Mouse (Mus musculus) liver, embryonic 11.5 days (tissue): ENCODE results near the gene Ybx3. TPM values are rescaled to one million over a fixed set of nuclear protein-coding genes. Genes with fewer than 3 reads are reported as not detected.
A peak's percentile ranks its signal among the peaks of the same experiment; 100 is the strongest.

Experiments used
- ATAC-seq: fragments of 200-750 bp; cut with Nextera tagmentation; replicated peaks from 2 replicates; pipeline ENCODE4 v1.8.0; 2017; ENCODE audit warnings: moderate number of reproducible peaks, mild to moderate bottlenecking, moderate TSS enrichment, moderate library complexity; ENCODE audit not compliant: low FRiP score
- DNase-seq: peaks from one replicate; pipeline ENCODE4 v3.0.0-alpha.2; 2017; ENCODE audit warnings: low spot score
- H3K27ac ChIP-seq: fragments of 300-500 bp; sonication (generic); 2 replicates; pipeline ENCODE4 v1.5.1; 2014; ENCODE audit warnings: mild to moderate bottlenecking, low read depth, low read length, control low read depth
- H3K27me3 ChIP-seq: fragments of 300-500 bp; sonication (generic); replicated peaks from 2 replicates; pipeline ENCODE4 v1.6.1; 2014; ENCODE audit warnings: low read length, mixed read lengths; ENCODE audit not compliant: control insufficient read depth, insufficient read depth
- H3K36me3 ChIP-seq: fragments of 300-500 bp; sonication (generic); 2 replicates; pipeline ENCODE4 v1.6.1; 2014; ENCODE audit warnings: mild to moderate bottlenecking, low read length, moderate library complexity, mixed read lengths; ENCODE audit not compliant: control insufficient read depth, insufficient read depth
- H3K4me1 ChIP-seq: fragments of 300-500 bp; sonication (generic); replicated peaks from 2 replicates; pipeline ENCODE4 v1.6.1; 2014; ENCODE audit warnings: low read length, mixed read lengths; ENCODE audit not compliant: control insufficient read depth, insufficient read depth
- H3K4me2 ChIP-seq: fragments of 300-500 bp; sonication (generic); 2 replicates; pipeline ENCODE4 v1.6.1; 2014; ENCODE audit warnings: mild to moderate bottlenecking, control low read depth, moderate library complexity
- H3K4me3 ChIP-seq: fragments of 300-500 bp; sonication (generic); 2 replicates; pipeline ENCODE4 v1.5.1; 2014; ENCODE audit warnings: low read depth, low read length, control low read depth
- H3K9ac ChIP-seq: fragments of 300-500 bp; sonication (generic); 2 replicates; pipeline ENCODE4 v1.6.1; 2014; ENCODE audit warnings: low read depth, low read length, control low read depth
- H3K9me3 ChIP-seq: fragments of 300-500 bp; sonication (generic); 2 replicates; pipeline ENCODE4 v1.6.1; 2016; ENCODE audit warnings: low read length, inconsistent platforms, mixed read lengths; ENCODE audit not compliant: control insufficient read depth
- WGBS: fragments of 180-500 bp; shearing (Covaris S2); extraction: QIAGEN DNeasy Blood & Tissue Kit; methylation state at CpG from one replicate; pipeline ENCODE4 v1.1.7; 2014; 5-methylcytosine and 5-hydroxymethylcytosine counted together
- polyA plus RNA-seq: library from polyadenylated mRNA; unstranded; fragments of >200 nt; fragmentation: Nextera tagmentation; extraction: Ambion mirVana; gene quantifications from 2 replicates; pipeline ENCODE4 v1.2.1, GENCODE M21; 2014

The Ybx3 gene
- polyA plus RNA-seq, 1 experiment from 2014 or later = 125 TPM

DNA sequence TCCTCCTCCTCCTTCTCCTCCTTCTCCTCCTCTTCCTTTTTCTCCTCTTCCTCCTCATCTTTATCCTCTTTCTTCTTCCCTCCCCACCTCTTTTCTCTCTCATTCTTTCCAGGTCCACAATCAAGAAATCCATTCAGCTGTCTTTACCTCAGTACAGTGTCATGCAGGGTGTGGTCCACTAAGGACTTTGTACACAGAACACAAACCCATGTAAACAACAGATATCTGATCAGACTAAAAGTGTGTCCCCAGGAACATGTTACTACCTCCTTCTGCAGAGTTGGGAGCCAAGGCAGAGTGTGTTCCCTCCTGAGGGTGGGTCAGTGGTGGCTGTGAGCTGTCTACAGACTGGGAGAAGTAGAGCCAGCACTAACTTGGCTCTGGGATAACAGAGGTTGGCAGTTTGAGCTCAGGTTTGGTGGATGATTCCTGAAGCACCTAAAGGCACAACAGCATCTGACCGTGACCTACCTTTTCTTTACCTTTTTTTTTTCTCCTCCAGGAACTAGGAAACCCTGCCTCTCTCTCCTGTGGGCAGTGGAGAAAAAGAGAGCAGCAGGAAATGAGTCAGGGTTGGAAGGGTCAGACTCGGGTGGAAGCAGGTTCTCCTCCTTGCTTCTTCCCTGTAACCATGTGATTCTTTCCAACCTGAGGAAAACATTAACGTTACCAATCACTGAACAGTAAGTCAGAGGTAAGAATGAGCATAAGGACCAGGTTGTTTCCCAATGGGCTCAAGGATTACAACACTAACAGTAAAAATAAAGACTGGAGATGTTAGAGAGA, 66.2 kb downstream of the Ybx3 start:
- H3K9me3 ChIP-seq = no peaks in the 10 kb centered on the region
- no peak overlapping the region for H3K9ac ChIP-seq
- DNase-seq = no peak
- no peaks in the 10 kb centered on the region for H3K36me3 ChIP-seq
- no peak for ATAC-seq
- H3K4me2 ChIP-seq = no peak overlapping the region
- H3K27ac ChIP-seq = no peak overlapping the region
- WGBS = 65% methylated on average over 3 of the region's 3 CpGs
- no peaks in the 10 kb centered on the region for H3K4me1 ChIP-seq
- H3K27me3 ChIP-seq = no peaks in the 10 kb centered on the region
- H3K4me3 ChIP-seq = no peak overlapping the region

DNA sequence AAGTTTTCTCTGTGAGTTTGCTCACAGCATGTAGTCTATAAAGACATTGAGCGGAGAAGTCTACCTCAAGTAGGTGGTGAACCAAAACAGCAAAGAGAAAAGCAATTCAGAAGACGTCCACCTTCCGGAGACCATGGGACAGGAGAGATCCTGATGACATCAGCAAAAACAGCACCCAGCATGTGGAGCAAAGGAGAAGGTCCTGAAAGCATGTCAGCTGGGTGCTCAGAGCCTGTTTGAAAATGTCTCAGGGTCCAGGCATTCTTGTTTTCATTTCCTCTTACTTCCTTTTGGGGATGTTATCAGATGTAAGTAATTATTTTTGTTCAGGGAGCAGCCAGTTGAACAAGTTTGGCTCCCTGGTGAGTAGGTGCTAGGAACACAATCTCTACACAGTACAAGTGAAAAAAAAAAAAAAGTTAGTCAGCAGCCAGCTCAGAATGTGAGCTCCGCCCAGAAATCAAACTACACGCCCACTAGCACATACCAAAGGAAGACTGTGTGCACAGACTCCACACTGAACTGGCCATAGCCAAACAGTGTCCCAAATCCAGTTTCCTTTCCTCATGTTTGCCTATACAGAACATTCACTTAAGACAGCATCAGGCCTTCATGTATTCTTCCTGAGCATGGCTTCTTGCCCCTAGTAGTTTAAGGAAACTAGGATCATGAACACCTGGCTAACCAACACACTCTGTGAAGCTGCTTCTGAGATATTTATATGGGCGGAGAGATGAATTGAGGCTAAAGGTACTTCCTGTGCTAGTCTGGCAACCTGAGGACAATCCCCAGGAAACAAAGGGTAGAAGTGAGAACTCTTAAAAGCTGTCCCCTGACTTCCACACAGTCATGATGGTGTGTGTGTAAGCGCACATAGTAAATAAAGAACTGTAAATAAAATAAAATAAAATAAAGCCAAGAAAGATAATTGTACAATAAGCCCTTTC, 71.8 kb downstream of the Ybx3 start:
- DNase-seq (no peak), ATAC-seq (0 out of 2 replicates have a peak, but pooled peaks have one; percentile 29)
- H3K27ac ChIP-seq = no peak overlapping the region
- no peaks in the 10 kb centered on the region for H3K27me3 ChIP-seq
- no peak overlapping the region for H3K4me2 ChIP-seq
- no peak overlapping the region for H3K9ac ChIP-seq
- 74% methylated on average over 7 of the region's 7 CpGs for WGBS
- H3K4me3 ChIP-seq = no peak overlapping the region
- H3K4me1 ChIP-seq = no peaks in the 10 kb centered on the region
- H3K36me3 ChIP-seq = no peaks in the 10 kb centered on the region
- H3K9me3 ChIP-seq = no peaks in the 10 kb centered on the region

Other genes starting within 250 kb of the Ybx3 start
- gene Klra2, start 141.1 kb downstream of the Ybx3 start, polyA plus RNA-seq = 0.10 TPM in 1 of 2 replicates, not detected in the other
- 59.9 and 63.6 TPM in 2 replicates for gene Magohb, start 95.2 kb downstream of the Ybx3 start, polyA plus RNA-seq
- 1.1 TPM in 2 replicates for gene Styk1, start 34.9 kb downstream of the Ybx3 start, polyA plus RNA-seq
- gene 5430401F13Rik, start 97.9 kb upstream of the Ybx3 start, polyA plus RNA-seq = not detected in 2 replicates
- gene Gm6619, start 97.9 kb upstream of the Ybx3 start, polyA plus RNA-seq = not detected in 2 replicates
- not detected in 2 replicates for gene Tas2r130, start 242.4 kb upstream of the Ybx3 start, polyA plus RNA-seq